Mouse (Mus musculus) left cerebral cortex, postnatal 14 days (tissue): Measurements from ENCODE around the gene Gm45713. TPM values are rescaled to one million over a fixed set of nuclear protein-coding genes. Genes with fewer than 3 reads are reported as not detected.
A peak's percentile ranks its signal among the peaks of the same experiment; 100 is the strongest.

Experiments used
- DNase-seq, 2 experiments: peaks; one replicate each; pipeline ENCODE4 v3.0.0; 2021 to 2022; ENCODE audit warnings: low spot score in 2 of 2, mixed read lengths in 1 of 2
- intact Hi-C: fragments of 180-260 bp; cut with DNase I; formaldehyde crosslinking; loops from one replicate; pipeline ENCODE4 v1.15.1; 2025
- total RNA-seq, 2 experiments: library from RNA; stranded (reverse); gene quantifications; 2 replicates each; pipeline ENCODE4 v1.2.3; 2021

Gene Gm45713
- total RNA-seq, 2 experiments from 2014 or later, result not detected

- no peak for DNase-seq
- intact Hi-C loops, result no loop called here
Measured at GRCm38 (mm10) chr7:45148534-45149098, 12.6 kb upstream of the Gm45713 start.

- intact Hi-C loops, result no loop called here
- DNase-seq, result no peak
Measured at GRCm38 (mm10) chr7:45147899-45148298, 11.9 kb upstream of the Gm45713 start.

GRCm38 (mm10) chr7:45147267-45147666 is 11.2 kb upstream of the Gm45713 start:
- intact Hi-C loops, result no loop called here
- DNase-seq, result no peak

- intact Hi-C loops, result no loop called here
- DNase-seq, result no peak
Measured at GRCm38 (mm10) chr7:45145460-45145859, 9.4 kb upstream of the Gm45713 start.

- intact Hi-C loops, result no loop called here
- no peak for DNase-seq
Measured at GRCm38 (mm10) chr7:45144368-45145174, 8.5 kb upstream of the Gm45713 start.

GRCm38 (mm10) chr7:45141914-45142313 is 5.9 kb upstream of the Gm45713 start:
- intact Hi-C loops, result no loop called here
- DNase-seq, result no peak

GRCm38 (mm10) chr7:45141319-45141718 is 5.3 kb upstream of the Gm45713 start:
- DNase-seq, result no peak
- intact Hi-C loops, result no loop called here

GRCm38 (mm10) chr7:45139904-45140723 is 4.1 kb upstream of the Gm45713 start:
- intact Hi-C loops, result no loop called here
- no peak for DNase-seq

- intact Hi-C loops, result no loop called here
- no peak for DNase-seq
Measured at GRCm38 (mm10) chr7:45138403-45138802, 2.4 kb upstream of the Gm45713 start.

- DNase-seq, result no peak
- intact Hi-C loops, result loop anchor here (2.0 kb wide), 1 partner anchor 59 kb away; no protein-coding TSS in a partner anchor
Measured at GRCm38 (mm10) chr7:45137171-45138006, 1.4 kb upstream of the Gm45713 start.

- intact Hi-C loops, result no loop called here
Measured at GRCm38 (mm10) chr7:45135370-45135769, 661 bp downstream of the Gm45713 start.

GRCm38 (mm10) chr7:45134544-45135026 is 1.4 kb downstream of the Gm45713 start:
- intact Hi-C loops, result no loop called here
- DNase-seq, result no peak

More at GRCm38 (mm10) chr7:45135370-45135769, 661 bp downstream of the Gm45713 start:
- no peak for DNase-seq

GRCm38 (mm10) chr7:45133446-45134159 is 2.4 kb downstream of the Gm45713 start:
- no peak for DNase-seq
- intact Hi-C loops, result no loop called here

- no peak for DNase-seq
- intact Hi-C loops, result no loop called here
Measured at GRCm38 (mm10) chr7:45131850-45132249, 4.2 kb downstream of the Gm45713 start.

GRCm38 (mm10) chr7:45129776-45130512 is 6.1 kb downstream of the Gm45713 start:
- intact Hi-C loops, result no loop called here

GRCm38 (mm10) chr7:45129318-45129717 is 6.7 kb downstream of the Gm45713 start:
- intact Hi-C loops, result no loop called here
- no peak for DNase-seq

More at GRCm38 (mm10) chr7:45129776-45130512, 6.1 kb downstream of the Gm45713 start:
- DNase-seq, result no peak

GRCm38 (mm10) chr7:45128624-45129246 is 7.3 kb downstream of the Gm45713 start, which contains the start of gene Rpl13a:
TSS of gene Rpl13a (minus strand) at chr7:45128761.
- intact Hi-C loops, result no loop called here
- DNase-seq, result peak; percentile 99 to 100
